Mouse (Mus musculus): ENCODE results near the gene Ppfia1. TPM values are rescaled to one million over a fixed set of nuclear protein-coding genes. Genes with fewer than 3 reads are reported as not detected.

Gene Ppfia1
- polyA plus RNA-seq, 1 experiment = 17.1 TPM

GRCm38 (mm10) chr7:144531585-144532378, 21.7 kb downstream of the Ppfia1 start:
- Histone ChIP-seq H3K4me3 (ENCODE audit: control insufficient read depth, low read depth, low read length) (no peak overlapping the region), H3K4me1 (ENCODE audit: control insufficient read depth, insufficient read depth, low read length) (no peaks in the 10 kb centered on the region), H3K27me3 (ENCODE audit: control insufficient read depth, insufficient read depth, low read length) (no peaks in the 10 kb centered on the region), H3K27ac (ENCODE audit: control insufficient read depth, insufficient read depth, low read depth, low read length) (no peak overlapping the region), H3K36me3 (ENCODE audit: control insufficient read depth, insufficient read depth, low read length) (no peaks in the 10 kb centered on the region)
- TF ChIP-seq CTCF (IDR thresholded peaks at IDR 0.05; ENCODE audit: control insufficient read depth, insufficient read depth, insufficient replicate concordance, low read depth, low read length) = no peak
- no peak for TF ChIP-seq POLR2A (IDR thresholded peaks at IDR 0.05; ENCODE audit: control insufficient read depth, low read depth, low read length)

GRCm38 (mm10) chr7:144529851-144530250, 23.7 kb downstream of the Ppfia1 start:
- Histone ChIP-seq H3K4me1 (ENCODE audit: control insufficient read depth, insufficient read depth, low read length) (no peaks in the 10 kb centered on the region), H3K4me3 (ENCODE audit: control insufficient read depth, low read depth, low read length) (no peak overlapping the region), H3K27me3 (ENCODE audit: control insufficient read depth, insufficient read depth, low read length) (no peaks in the 10 kb centered on the region), H3K27ac (ENCODE audit: control insufficient read depth, insufficient read depth, low read depth, low read length) (no peak overlapping the region), H3K36me3 (ENCODE audit: control insufficient read depth, insufficient read depth, low read length) (no peaks in the 10 kb centered on the region)
- TF ChIP-seq POLR2A (IDR thresholded peaks at IDR 0.05; ENCODE audit: control insufficient read depth, low read depth, low read length) (no peak), CTCF (IDR thresholded peaks at IDR 0.05; ENCODE audit: control insufficient read depth, insufficient read depth, insufficient replicate concordance, low read depth, low read length) (no peak)

- no peak overlapping the region for H3K27ac ChIP-seq (ENCODE audit: control insufficient read depth, insufficient read depth, low read depth, low read length)
- no peaks in the 10 kb centered on the region for H3K36me3 ChIP-seq (ENCODE audit: control insufficient read depth, insufficient read depth, low read length)
- H3K4me3 ChIP-seq (ENCODE audit: control insufficient read depth, low read depth, low read length) = no peak overlapping the region
- no peaks in the 10 kb centered on the region for H3K4me1 ChIP-seq (ENCODE audit: control insufficient read depth, insufficient read depth, low read length)
- no peak for TF ChIP-seq CTCF (IDR thresholded peaks at IDR 0.05; ENCODE audit: control insufficient read depth, insufficient read depth, insufficient replicate concordance, low read depth, low read length)
- TF ChIP-seq POLR2A (IDR thresholded peaks at IDR 0.05; ENCODE audit: control insufficient read depth, low read depth, low read length) = no peak
- no peaks in the 10 kb centered on the region for H3K27me3 ChIP-seq (ENCODE audit: control insufficient read depth, insufficient read depth, low read length)
Measured at GRCm38 (mm10) chr7:144527723-144528221, 25.8 kb downstream of the Ppfia1 start.

GRCm38 (mm10) chr7:144526649-144527048, 26.9 kb downstream of the Ppfia1 start:
- Histone ChIP-seq H3K4me3 (ENCODE audit: control insufficient read depth, low read depth, low read length) (no peak overlapping the region), H3K36me3 (ENCODE audit: control insufficient read depth, insufficient read depth, low read length) (no peaks in the 10 kb centered on the region), H3K27ac (ENCODE audit: control insufficient read depth, insufficient read depth, low read depth, low read length) (no peak overlapping the region), H3K27me3 (ENCODE audit: control insufficient read depth, insufficient read depth, low read length) (no peaks in the 10 kb centered on the region), H3K4me1 (ENCODE audit: control insufficient read depth, insufficient read depth, low read length) (no peaks in the 10 kb centered on the region)
- no peak for TF ChIP-seq POLR2A (IDR thresholded peaks at IDR 0.05; ENCODE audit: control insufficient read depth, low read depth, low read length)
- TF ChIP-seq CTCF (IDR thresholded peaks at IDR 0.05; ENCODE audit: control insufficient read depth, insufficient read depth, insufficient replicate concordance, low read depth, low read length) = no peak

GRCm38 (mm10) chr7:144524427-144525191, 28.9 kb downstream of the Ppfia1 start:
- Histone ChIP-seq H3K4me3 (ENCODE audit: control insufficient read depth, low read depth, low read length) (no peak overlapping the region), H3K27ac (ENCODE audit: control insufficient read depth, insufficient read depth, low read depth, low read length) (no peak overlapping the region), H3K27me3 (ENCODE audit: control insufficient read depth, insufficient read depth, low read length) (no peaks in the 10 kb centered on the region), H3K36me3 (ENCODE audit: control insufficient read depth, insufficient read depth, low read length) (peaks cover 4% of the 10 kb centered on the region; the same call in 1 of the 2 replicates), H3K4me1 (ENCODE audit: control insufficient read depth, insufficient read depth, low read length) (no peaks in the 10 kb centered on the region)
- TF ChIP-seq CTCF (IDR thresholded peaks at IDR 0.05; ENCODE audit: control insufficient read depth, insufficient read depth, insufficient replicate concordance, low read depth, low read length) (no peak), POLR2A (IDR thresholded peaks at IDR 0.05; ENCODE audit: control insufficient read depth, low read depth, low read length) (no peak)

- no peak overlapping the region for H3K27ac ChIP-seq (ENCODE audit: control insufficient read depth, insufficient read depth, low read depth, low read length)
- no peaks in the 10 kb centered on the region for H3K27me3 ChIP-seq (ENCODE audit: control insufficient read depth, insufficient read depth, low read length)
- H3K4me3 ChIP-seq (ENCODE audit: control insufficient read depth, low read depth, low read length) = no peak overlapping the region
- H3K36me3 ChIP-seq (ENCODE audit: control insufficient read depth, insufficient read depth, low read length) = peaks cover 5% of the 10 kb centered on the region; the same call in 1 of the 2 replicates
- H3K4me1 ChIP-seq (ENCODE audit: control insufficient read depth, insufficient read depth, low read length) = no peaks in the 10 kb centered on the region
- TF ChIP-seq CTCF (IDR thresholded peaks at IDR 0.05; ENCODE audit: control insufficient read depth, insufficient read depth, insufficient replicate concordance, low read depth, low read length) = no peak
Measured at GRCm38 (mm10) chr7:144523415-144523814, 30.1 kb downstream of the Ppfia1 start.

- Histone ChIP-seq H3K36me3 (ENCODE audit: control insufficient read depth, insufficient read depth, low read length) (peaks cover 7% of the 10 kb centered on the region), H3K27ac (ENCODE audit: control insufficient read depth, insufficient read depth, low read depth, low read length) (no peak overlapping the region), H3K4me1 (ENCODE audit: control insufficient read depth, insufficient read depth, low read length) (no peaks in the 10 kb centered on the region), H3K4me3 (ENCODE audit: control insufficient read depth, low read depth, low read length) (no peak overlapping the region), H3K27me3 (ENCODE audit: control insufficient read depth, insufficient read depth, low read length) (no peaks in the 10 kb centered on the region)
- TF ChIP-seq CTCF (IDR thresholded peaks at IDR 0.05; ENCODE audit: control insufficient read depth, insufficient read depth, insufficient replicate concordance, low read depth, low read length) (no peak), POLR2A (IDR thresholded peaks at IDR 0.05; ENCODE audit: control insufficient read depth, low read depth, low read length) (no peak)
Measured at GRCm38 (mm10) chr7:144521927-144522326, 31.6 kb downstream of the Ppfia1 start.
